Mouse (Mus musculus): ENCODE data around the gene Gse1. TPM values are rescaled to one million over a fixed set of nuclear protein-coding genes. Genes with fewer than 3 reads are reported as not detected.

Gse1 gene
- total RNA-seq, 1 experiment from 2014 or later, result 28.5 TPM

DNA sequence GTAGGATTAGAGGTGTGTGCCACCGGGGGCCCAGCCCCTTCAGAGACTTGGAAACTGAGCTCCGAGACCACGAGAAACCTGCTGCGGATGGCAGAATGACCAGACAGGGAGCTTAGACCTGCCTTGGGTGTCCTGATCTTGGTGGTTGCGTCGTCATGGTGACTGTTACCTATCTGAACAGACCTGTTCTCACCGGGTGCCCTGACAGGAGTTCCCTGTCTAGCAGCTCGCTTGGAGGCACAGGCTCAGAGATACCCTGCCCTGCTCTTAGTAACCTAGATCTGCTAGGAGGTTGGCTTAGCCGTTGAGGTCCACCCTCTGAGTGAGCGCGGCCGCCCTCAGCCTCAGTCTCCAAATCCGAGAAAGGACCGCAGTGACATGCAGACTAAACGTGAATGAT, 292.0 kb downstream of the Gse1 start:
- ATAC-seq (ENCODE audit: extremely low read depth, insufficient number of reproducible peaks, low FRiP score, poor library complexity, severe bottlenecking), result no peak

DNA sequence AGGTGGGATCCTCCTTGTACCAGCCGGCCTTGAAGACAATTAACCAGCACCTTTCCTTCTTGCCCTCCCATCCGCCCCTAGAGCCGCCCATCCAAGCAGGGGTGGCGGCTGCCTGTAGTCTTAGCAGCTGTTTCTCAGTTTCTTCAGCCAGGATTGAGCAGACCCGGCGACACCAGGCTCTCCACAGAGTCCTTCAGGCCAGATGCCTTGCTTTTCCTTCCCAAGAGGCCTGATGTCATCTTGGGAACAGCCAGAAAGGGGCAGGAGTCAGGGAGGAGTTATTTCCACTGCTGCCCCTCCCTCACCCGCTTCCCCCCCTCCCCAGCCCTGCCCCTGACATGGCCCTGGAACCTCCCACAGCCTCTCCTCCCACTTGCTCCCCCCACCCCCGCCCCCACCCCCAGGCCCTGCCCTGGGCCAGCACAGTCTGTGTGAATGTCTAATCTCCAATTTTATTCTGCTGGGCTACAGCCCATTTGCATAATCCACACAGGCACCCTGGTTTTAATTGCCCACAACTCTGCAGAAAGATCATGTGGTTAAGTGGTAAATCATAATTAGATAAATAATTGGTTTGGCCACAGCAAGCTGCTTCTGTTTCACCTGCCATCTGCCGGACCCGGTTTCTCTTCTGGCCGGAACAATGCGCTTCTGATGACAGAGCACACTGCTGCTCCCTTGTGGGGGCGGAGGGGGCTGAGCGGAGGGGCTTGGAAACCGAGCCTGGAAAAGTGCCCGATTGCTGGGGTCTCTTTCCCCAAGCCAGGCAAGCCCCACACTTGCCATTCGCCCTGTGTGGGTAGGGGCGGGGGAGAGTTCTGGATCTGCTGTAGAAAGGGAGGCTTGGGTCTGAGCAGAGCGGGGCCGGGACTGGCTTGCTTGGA, 292.7 kb downstream of the Gse1 start:
- ATAC-seq (ENCODE audit: extremely low read depth, insufficient number of reproducible peaks, low FRiP score, poor library complexity, severe bottlenecking), result no peak

DNA sequence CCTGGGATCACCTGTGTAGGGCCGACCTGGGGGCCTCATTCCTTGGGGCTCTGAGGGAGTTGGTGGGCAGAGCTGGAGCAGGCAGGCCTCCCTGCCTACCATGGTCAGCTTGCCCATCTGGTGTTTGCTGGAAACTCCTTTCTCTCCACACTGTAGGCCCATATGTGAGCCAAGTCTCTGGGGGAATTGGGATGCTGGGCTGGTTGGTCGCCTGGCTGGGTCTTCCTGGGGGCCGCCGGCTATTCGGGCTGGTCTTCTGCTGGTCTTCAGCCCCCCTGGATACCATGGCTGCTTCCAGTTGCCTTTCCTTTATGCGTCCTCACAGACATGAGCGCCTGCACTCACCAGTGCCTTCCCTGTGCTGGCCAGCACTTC, 293.3 kb downstream of the Gse1 start:
- ATAC-seq (ENCODE audit: extremely low read depth, insufficient number of reproducible peaks, low FRiP score, poor library complexity, severe bottlenecking), result no peak

DNA sequence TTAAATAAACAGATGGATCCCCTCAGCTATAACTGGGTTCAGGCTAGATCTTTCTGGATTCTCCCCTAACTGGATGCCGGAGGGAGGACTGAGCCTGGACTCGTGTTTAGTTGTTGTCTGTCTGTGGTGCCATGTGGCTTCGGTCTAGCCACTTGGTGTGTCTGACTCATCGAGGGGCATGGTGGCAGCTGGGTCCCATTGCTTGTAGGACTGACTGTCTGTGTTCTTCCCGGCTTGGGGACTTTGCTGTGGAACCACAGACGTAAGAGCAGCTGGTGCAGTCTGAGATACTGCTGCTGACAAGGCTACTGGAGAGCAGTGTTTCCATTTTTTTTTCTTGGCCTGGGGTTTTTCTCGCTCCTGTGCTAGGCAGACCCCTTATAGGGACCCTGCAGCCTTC, 295.4 kb downstream of the Gse1 start:
- no peak for ATAC-seq (ENCODE audit: extremely low read depth, insufficient number of reproducible peaks, low FRiP score, poor library complexity, severe bottlenecking)

DNA sequence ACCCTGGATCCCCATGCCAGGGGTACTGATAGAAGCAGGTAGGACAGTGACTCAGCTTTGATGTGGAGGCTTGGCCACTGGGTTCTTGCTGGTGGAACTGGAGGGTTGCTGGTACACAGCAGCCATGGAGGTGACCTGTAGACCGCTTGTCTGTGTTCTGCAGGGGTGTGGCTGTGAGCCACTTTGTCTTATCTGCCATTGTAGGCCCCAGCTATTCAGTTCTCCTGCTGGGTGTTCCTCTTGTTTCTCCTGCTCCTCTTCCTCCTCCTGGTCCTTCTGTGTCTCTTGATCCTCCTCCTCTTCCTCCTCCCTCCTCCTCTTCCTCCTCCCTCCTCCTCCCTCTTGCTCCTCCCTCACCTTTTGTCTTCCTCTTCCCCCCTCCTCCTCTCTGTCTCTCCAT, 296.9 kb downstream of the Gse1 start:
- ATAC-seq (ENCODE audit: extremely low read depth, insufficient number of reproducible peaks, low FRiP score, poor library complexity, severe bottlenecking), result no peak

DNA sequence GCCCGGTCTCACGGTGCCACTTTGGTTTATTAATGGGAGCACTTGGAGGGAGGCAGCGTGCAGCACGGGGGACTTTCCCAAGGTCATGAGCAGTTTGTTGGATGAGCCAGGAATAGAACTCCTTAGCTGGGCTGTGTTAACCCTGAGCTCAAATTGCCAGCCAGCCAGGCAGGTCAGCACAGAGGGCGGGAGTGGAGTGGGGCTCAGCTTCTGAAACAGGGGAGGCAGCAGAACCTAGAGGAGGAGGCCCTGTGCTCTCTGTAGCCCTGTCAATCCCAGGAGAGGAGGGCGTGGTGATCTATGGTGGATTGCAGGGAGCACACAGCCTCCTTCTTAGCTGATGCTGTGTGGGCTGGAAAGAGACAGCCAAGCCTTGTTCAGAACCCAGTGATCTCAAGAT, 297.6 kb downstream of the Gse1 start:
- no peak for ATAC-seq (ENCODE audit: extremely low read depth, insufficient number of reproducible peaks, low FRiP score, poor library complexity, severe bottlenecking)

DNA sequence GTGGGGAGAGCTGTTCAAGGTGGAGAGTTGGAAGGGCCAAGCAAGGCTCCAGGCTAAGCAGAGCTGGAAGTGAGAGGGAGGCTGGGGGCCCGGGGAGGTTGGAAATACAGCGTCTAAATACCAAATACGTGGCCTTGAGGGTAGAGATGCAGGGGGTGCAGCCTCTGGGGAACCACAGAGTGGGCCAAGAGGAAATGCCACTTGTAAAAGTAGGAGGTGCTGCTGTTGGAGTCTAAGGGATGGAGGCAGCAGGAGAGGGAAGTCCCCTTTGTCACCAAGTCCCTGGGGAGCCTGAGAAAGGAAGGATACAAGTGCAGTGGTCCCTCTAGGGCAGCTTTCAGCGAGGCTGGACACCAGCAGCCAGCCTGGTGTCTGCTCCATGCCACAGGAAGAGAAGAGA, 298.3 kb downstream of the Gse1 start:
- ATAC-seq (ENCODE audit: extremely low read depth, insufficient number of reproducible peaks, low FRiP score, poor library complexity, severe bottlenecking), result no peak

DNA sequence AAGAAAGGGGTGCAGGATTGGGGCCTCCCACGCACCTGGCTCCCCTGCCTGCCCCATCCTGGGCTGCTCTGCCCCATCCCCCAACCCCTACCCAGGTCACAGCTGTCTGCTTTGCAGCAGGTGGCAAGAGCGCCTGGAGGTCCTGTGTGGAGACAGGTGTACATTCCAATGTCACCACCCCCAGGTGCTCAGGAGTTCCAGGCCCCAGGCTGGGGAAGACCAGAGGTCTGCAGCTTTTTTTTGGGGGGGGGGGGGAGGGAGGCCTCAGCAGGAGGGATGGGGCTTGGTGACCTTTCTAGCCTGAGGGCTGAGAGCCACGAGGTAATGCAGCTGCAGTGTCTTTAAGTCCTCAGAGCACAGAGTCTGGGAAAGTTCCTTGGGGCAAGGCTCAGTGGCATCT, 300.1 kb downstream of the Gse1 start:
- ATAC-seq (ENCODE audit: extremely low read depth, insufficient number of reproducible peaks, low FRiP score, poor library complexity, severe bottlenecking), result no peak

DNA sequence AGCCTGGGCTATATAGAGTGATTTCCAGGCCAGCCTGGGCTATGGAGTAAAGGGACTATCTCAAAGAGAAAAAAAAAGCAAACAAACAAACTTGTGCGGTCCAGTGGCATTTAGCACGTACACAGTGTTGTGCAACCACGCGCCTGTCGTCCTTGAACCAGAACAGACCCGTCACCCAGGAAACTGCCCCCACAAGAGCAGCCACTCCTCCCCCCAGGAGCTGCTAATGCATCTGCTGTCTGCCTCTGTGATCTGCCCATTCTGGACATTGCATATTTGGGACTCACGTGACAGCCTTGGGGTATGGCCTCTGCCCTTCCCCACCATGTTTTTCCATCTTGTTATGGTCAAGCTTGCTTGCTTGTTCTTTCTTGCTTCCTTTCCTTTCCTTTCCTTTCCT, 301.0 kb downstream of the Gse1 start:
- ATAC-seq (ENCODE audit: extremely low read depth, insufficient number of reproducible peaks, low FRiP score, poor library complexity, severe bottlenecking), result peak; percentile 32; the same call in 1 of the 2 replicates

DNA sequence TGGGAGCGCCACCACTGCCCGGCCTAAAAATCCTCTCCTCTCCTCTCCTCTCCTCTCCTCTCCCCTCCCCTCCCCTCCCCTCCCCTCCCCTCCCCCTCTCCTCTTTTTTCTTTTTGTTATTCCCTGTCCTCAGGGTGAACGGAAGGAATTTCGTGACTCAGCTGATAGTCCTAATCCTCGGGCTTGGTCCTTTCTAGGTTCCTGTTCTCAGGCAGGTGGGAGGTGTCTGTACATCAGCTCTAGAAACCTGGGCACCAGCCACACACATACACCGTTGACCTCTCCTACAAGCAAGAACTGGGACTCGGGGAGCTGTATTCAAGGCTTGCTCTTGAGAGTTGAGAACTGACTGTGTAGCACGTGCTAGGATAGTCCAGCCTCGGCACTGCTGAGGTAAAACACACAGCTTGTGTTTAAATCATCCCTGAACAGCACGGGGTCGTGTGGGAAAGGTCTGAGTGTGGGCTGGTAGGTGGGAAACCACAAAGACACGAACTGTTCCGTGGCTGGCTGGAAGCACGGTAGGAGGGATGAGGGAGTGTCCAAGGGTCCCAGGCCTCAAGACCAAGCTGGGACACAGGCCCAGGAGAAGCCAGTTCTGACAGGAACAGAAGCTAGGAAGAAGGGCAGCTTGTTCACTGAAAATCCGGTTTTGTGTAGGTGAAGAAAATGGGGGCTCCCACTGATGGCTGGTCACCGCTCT, 302.8 kb downstream of the Gse1 start:
- no peak for ATAC-seq (ENCODE audit: extremely low read depth, insufficient number of reproducible peaks, low FRiP score, poor library complexity, severe bottlenecking)

DNA sequence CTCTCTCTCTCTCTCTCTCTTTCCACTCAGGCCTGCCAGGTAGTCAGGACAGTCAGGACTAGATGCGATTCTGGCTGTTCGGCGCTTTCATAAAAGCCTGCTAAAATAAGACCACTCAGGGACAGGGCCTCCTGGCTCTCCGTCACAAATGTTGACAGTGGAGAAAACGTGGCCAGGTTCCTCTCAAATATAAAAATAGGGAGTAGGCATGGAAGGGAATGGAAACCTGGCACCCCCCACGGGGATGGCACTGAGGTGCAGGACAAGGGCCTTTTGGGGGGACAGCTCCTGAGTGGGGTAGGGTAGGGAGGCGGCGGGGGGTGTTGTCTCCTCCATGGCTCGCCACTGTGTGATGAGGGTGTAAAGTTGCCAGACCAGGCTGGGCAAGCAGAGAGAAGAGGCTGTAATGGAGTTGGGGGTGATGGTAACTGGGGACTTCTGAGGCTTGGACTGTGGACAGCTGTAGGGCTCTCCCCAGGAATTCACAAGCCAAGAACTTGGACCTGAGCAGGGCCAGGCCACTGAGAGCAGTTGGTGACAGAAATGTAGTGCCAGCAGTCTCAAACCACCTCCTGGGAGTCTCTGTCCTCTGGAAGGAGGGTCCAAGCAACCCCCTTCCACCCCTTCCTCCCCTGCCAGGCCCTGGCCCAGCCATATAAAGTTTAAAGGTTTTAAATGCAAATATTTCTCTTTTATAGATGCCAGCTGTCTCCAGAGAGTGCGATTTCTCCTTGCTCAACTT, 303.7 kb downstream of the Gse1 start:
- no peak for ATAC-seq (ENCODE audit: extremely low read depth, insufficient number of reproducible peaks, low FRiP score, poor library complexity, severe bottlenecking)

DNA sequence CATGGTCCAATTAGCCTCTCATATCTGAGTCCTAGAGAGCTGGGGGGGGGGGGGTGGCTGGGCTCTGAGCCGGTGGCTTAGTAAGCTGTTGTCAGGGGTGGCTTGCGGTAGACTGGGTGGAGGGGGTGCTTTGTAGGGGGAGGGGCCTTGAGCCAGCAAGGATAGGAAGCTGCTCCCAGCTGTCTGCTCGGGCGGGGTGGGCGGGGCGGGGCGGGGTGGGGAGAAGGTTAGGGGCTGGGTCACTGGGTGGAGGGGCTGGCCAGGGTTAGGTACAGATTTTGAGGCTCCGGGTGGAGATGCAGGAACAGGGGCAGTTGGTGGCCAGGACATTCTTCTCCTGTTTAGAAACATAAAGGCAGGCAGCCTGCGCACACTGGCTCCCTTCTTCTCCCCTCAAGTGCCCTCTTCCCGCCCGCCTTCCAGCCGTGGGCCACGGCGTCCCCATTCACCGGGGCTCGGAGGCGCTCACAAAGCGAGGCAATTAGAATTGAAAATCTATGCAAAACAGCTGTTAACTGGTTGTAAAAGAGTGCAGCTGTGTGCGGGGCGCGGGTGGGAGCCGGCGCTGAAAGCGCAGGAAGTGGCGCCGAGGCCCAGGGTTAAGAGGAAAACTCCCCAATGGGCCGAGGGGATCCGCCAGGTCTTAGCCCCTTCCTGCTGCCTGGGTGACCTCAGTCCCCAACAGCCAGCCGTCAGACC, 304.4 kb downstream of the Gse1 start:
- ATAC-seq (ENCODE audit: extremely low read depth, insufficient number of reproducible peaks, low FRiP score, poor library complexity, severe bottlenecking), result no peak

DNA sequence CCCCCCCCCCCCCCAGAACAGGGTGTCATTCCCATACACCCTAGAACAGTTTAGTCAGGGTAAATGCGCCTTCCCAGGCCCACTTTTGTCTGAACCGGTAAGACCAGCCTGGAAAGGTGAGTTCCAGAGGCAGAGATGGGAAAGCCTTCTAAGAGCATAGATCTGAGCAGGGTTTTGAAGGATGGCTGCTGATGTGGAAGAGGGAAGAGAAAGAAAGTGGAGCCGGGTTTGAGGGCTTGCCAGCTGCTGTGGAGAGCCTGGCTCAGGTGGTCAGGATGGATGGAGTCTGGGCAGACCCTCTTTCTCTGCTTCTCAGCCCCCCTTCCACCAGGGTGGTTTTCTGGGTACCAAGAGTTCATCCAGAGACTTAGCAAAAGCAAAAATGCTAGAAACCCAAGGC, 305.1 kb downstream of the Gse1 start:
- no peak for ATAC-seq (ENCODE audit: extremely low read depth, insufficient number of reproducible peaks, low FRiP score, poor library complexity, severe bottlenecking)

DNA sequence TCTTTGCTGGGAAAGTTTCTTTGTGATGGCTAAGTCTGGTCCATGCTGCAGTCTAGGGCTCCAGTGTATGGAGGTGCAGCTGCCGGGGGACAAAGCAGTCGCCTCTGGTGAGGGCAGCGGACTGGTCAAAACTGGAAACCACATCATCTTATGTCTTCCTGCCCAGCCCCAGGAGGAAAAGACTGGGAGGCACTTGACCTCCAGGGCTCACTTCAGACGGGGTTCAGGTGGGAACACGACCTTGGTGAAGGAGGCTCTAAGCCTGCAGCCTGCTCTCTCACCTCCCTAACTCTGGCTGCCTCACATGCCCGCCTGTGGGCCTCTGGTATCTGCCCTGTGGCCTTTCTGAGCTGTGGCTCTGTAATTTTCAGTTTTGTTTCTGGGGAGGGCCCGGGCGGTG, 305.8 kb downstream of the Gse1 start:
- no peak for ATAC-seq (ENCODE audit: extremely low read depth, insufficient number of reproducible peaks, low FRiP score, poor library complexity, severe bottlenecking)

DNA sequence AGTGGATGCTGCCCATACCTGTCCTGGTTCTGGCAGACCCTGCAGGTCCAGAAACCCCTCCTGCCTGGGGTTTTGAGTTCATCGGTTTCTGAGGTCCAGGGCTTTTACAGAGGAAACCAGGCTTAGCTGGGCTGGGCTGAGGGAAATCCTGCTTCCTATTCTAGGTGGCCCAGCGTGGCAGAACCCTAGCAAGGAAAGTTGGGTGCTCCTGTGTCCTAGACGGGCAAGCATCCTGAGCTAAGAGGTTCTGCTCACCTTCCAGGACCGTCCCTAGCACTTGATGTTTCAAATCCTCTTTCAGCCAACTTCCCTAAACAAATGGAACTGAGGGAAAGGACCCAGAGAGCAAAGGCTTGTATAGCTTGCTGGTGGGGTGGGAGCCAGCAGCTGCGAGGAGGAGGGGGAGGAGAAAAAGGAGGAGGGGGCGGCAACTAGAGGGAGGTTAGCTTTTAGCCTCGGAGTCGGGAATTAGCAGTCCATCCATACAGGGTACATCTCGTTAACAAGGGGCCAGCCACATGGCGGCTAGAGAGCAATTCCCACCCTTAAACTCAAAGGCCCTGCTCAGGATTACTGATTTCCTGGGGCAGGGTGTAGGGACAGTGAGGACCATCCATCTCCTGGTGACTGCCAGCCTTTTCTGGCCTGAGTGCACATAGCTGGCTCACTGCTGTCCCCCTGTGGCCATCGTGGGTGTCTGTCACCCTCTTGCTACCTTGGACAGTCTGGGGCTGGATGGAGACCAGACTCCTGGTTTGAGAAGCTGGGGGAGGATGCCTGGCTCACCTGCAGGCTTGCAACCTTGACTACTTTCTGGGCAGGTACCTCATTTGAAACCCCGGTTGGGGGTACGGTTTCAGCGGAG, 306.5 kb downstream of the Gse1 start:
- ATAC-seq (ENCODE audit: extremely low read depth, insufficient number of reproducible peaks, low FRiP score, poor library complexity, severe bottlenecking), result peak; percentile 39; the same call in 1 of the 2 replicates

DNA sequence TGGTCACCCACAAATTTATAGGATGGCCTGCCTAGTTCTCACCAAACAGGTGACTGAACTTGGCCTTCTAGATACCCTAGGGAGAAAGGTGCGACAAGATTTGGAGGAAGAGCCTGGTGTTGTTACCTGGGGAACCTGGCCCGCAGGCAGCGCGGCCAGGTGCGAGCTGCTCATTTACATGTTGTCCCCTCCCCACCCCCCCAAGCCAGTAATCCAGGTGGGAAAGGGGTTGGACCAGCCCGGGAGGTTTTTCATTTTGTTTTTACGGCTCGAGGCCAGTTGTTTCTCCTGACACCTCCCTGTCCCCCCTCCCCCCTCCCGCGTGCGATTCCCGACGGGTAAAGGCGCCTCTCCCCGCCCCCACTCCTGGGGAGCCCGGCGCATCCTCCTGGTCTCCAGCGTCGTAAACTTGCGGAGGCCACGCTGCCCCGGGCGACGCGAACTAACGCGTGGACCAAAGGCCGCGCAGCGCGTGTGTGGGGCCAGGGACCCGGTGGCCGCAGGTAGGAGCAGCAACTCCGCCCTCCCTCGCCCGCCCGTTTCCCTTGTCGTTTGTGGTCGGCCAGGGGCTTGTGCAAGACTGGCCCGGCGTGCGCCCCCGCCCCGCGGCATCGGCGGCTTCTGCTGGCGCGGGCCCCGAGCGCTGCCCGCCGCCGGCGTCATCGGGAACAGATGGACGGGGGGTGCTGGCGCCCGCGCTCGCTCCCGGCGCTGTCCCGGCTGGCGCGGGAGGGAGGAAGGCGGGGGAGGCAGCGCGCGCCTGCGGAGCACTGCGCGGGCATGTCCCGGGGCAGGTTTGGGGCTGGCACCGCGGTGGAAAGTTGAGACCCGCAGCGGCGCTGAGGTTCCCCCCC, 307.4 kb downstream of the Gse1 start:
- no peak for ATAC-seq (ENCODE audit: extremely low read depth, insufficient number of reproducible peaks, low FRiP score, poor library complexity, severe bottlenecking)

Measured in neutrophil, adult 5-6 weeks (primary cell).